Mouse (Mus musculus): ENCODE measurements around the gene Rab3ip.

GRCm38 (mm10) chr10:116920641-116921040 lies 29.9 kb downstream of the Rab3ip start:
- TF ChIP-seq CTCF (IDR thresholded peaks at IDR 0.05; ENCODE audit: borderline replicate concordance, control insufficient read depth, extremely low read depth, insufficient read depth, low read length, poor library complexity) (no peak), POLR2A (IDR thresholded peaks at IDR 0.05; ENCODE audit: control insufficient read depth, extremely low read depth, insufficient read depth, low read length, poor library complexity) (no peak)
